Mouse (Mus musculus) CD4-positive helper T cell, adult 2 months (primary cell): ENCODE measurements at regions not wholly inside any gene's neighbourhood (a gene's known extent, or its start where the extent isn't known, plus 50 kb on each side); places are given as distances from the start of the nearest gene placed in this dataset.
"Not testable (repeated sequence)": the region's sequence is repeated elsewhere in the genome, so short reads cannot be mapped to it uniquely, and the experiment has no call there.

Source experiments
- DNase-seq: peaks from one replicate; pipeline ENCODE4 v3.0.0-alpha.2; 2012; ENCODE audit warnings: low read depth, missing footprints, low spot score

GRCm38 (mm10) chr7:82047456-82047855 is 55.4 kb upstream of the Bnc1 start:
- DNase-seq, result no peak

GRCm38 (mm10) chr7:82053411-82053810 is 61.3 kb upstream of the Bnc1 start:
- DNase-seq, result no peak

GRCm38 (mm10) chr7:82056551-82057230 is 64.6 kb upstream of the Bnc1 start:
- DNase-seq, result no peak

GRCm38 (mm10) chr7:82063407-82063806 is 71.3 kb upstream of the Bnc1 start:
- DNase-seq, result no peak

- no peak for DNase-seq
Measured at GRCm38 (mm10) chr7:82069629-82070450, 77.7 kb upstream of the Bnc1 start.

GRCm38 (mm10) chr7:82070946-82071727 is 79.0 kb upstream of the Bnc1 start:
- DNase-seq, result no peak

- DNase-seq, result no peak
Measured at GRCm38 (mm10) chr7:82075359-82075758, 83.3 kb upstream of the Bnc1 start.

GRCm38 (mm10) chr7:82081851-82082250 is 89.8 kb upstream of the Bnc1 start:
- DNase-seq, result no peak

- DNase-seq, result no peak
Measured at GRCm38 (mm10) chr7:82082883-82083282, 90.8 kb upstream of the Sh3gl3 start.

- no peak for DNase-seq
Measured at GRCm38 (mm10) chr7:82084473-82084872, 89.2 kb upstream of the Sh3gl3 start.

GRCm38 (mm10) chr7:82085205-82085604 is 88.4 kb upstream of the Sh3gl3 start:
- no peak for DNase-seq

- no peak for DNase-seq
Measured at GRCm38 (mm10) chr7:82098136-82098535, 75.5 kb upstream of the Sh3gl3 start.

GRCm38 (mm10) chr7:82101314-82101713 is 72.3 kb upstream of the Sh3gl3 start:
- DNase-seq, result no peak

GRCm38 (mm10) chr7:82105631-82106030 is 68.0 kb upstream of the Sh3gl3 start:
- DNase-seq, result no peak

- not testable (repeated sequence) for DNase-seq
Measured at GRCm38 (mm10) chr7:82109141-82109540, 64.5 kb upstream of the Sh3gl3 start.

GRCm38 (mm10) chr7:82109550-82109949 is 64.1 kb upstream of the Sh3gl3 start:
- no peak for DNase-seq

- DNase-seq, result peak; percentile 12
Measured at GRCm38 (mm10) chr7:82109977-82110376, 63.7 kb upstream of the Sh3gl3 start.

- no peak for DNase-seq
Measured at GRCm38 (mm10) chr7:82112046-82112445, 61.6 kb upstream of the Sh3gl3 start.

GRCm38 (mm10) chr7:82115646-82116045 is 58.0 kb upstream of the Sh3gl3 start:
- DNase-seq, result no peak

- DNase-seq, result peak; percentile 54
Measured at GRCm38 (mm10) chr7:82119266-82119665, 54.4 kb upstream of the Sh3gl3 start.

- DNase-seq, result no peak
Measured at GRCm38 (mm10) chr7:82119866-82120265, 53.8 kb upstream of the Sh3gl3 start.

GRCm38 (mm10) chr7:82121746-82122145 is 51.9 kb upstream of the Sh3gl3 start:
- DNase-seq, result peak; percentile 64
